Mouse (Mus musculus): ENCODE results near the gene Fcho1. TPM values are rescaled to one million over a fixed set of nuclear protein-coding genes. Genes with fewer than 3 reads are reported as not detected.
"Not testable (repeated sequence)": the region's sequence is repeated elsewhere in the genome, so short reads cannot be mapped to it uniquely, and the experiment has no call there.

Gene Fcho1
- not detected for total RNA-seq (2021)
- long read RNA-seq, experiment 1, result 0 reads
- long read RNA-seq, experiment 2, result 0 reads

GRCm38 (mm10) chr8:71725122-71725924, at the start of gene Fcho1:
Fcho1 (minus strand) TSS chr8:71725716.
- no peak within 1 kb of the TSS for H3K27ac ChIP-seq
- no peak for TF ChIP-seq CTCF (IDR thresholded peaks at IDR 0.05)
- peak within 1 kb of the TSS; percentile 68 for H3K4me3 ChIP-seq
- DNase-seq, result peak; percentile 62
- intact Hi-C loops (cut with DNase I), result no loop called here

GRCm38 (mm10) chr8:71771336-71771735, 45.8 kb upstream of the Fcho1 start:
- intact Hi-C loops (cut with DNase I), result no loop called here
- TF ChIP-seq CTCF (IDR thresholded peaks at IDR 0.05), result no peak
- DNase-seq, result no peak
- Histone ChIP-seq H3K27ac (no peak overlapping the region), H3K4me3 (no peak overlapping the region)

- H3K27ac ChIP-seq, result no peak overlapping the region
- intact Hi-C loops (cut with DNase I), result no loop called here
- no peak overlapping the region for H3K4me3 ChIP-seq
- DNase-seq, result no peak
- TF ChIP-seq CTCF (IDR thresholded peaks at IDR 0.05), result no peak
Observed at GRCm38 (mm10) chr8:71758816-71759215, 33.3 kb upstream of the Fcho1 start.

GRCm38 (mm10) chr8:71752881-71753552, 27.5 kb upstream of the Fcho1 start:
- DNase-seq; H3K4me3 ChIP-seq; H3K27ac ChIP-seq; intact Hi-C loops (cut with DNase I): not testable (repeated sequence)

GRCm38 (mm10) chr8:71752263-71752662, 26.7 kb upstream of the Fcho1 start:
- H3K27ac ChIP-seq; intact Hi-C loops (cut with DNase I); DNase-seq; H3K4me3 ChIP-seq: not testable (repeated sequence)

- H3K27ac ChIP-seq; H3K4me3 ChIP-seq; intact Hi-C loops (cut with DNase I); DNase-seq: not testable (repeated sequence)
- peak; percentile 39 for TF ChIP-seq CTCF (IDR thresholded peaks at IDR 0.05)
Observed at GRCm38 (mm10) chr8:71751337-71751886, 25.9 kb upstream of the Fcho1 start.

GRCm38 (mm10) chr8:71749321-71750075, 24.0 kb upstream of the Fcho1 start:
- DNase-seq; intact Hi-C loops (cut with DNase I); H3K4me3 ChIP-seq: not testable (repeated sequence)

GRCm38 (mm10) chr8:71747082-71747481, 21.6 kb upstream of the Fcho1 start:
- H3K4me3 ChIP-seq; H3K27ac ChIP-seq; DNase-seq; intact Hi-C loops (cut with DNase I): not testable (repeated sequence)

More at GRCm38 (mm10) chr8:71749321-71750075, 24.0 kb upstream of the Fcho1 start:
- not testable (repeated sequence) for H3K27ac ChIP-seq

- TF ChIP-seq CTCF (IDR thresholded peaks at IDR 0.05), result no peak
- intact Hi-C loops (cut with DNase I), result no loop called here
- Histone ChIP-seq H3K27ac (no peak overlapping the region), H3K4me3 (no peak overlapping the region)
- no peak for DNase-seq
Observed at GRCm38 (mm10) chr8:71745322-71745721, 19.8 kb upstream of the Fcho1 start.

- intact Hi-C loops (cut with DNase I), result loop anchor here (5.0 kb wide), 1 partner anchor 475 kb away; no protein-coding TSS in a partner anchor
- Histone ChIP-seq H3K27ac (no peak overlapping the region), H3K4me3 (no peak overlapping the region)
- no peak for TF ChIP-seq CTCF (IDR thresholded peaks at IDR 0.05)
- no peak for DNase-seq
Observed at GRCm38 (mm10) chr8:71742783-71743182, 17.3 kb upstream of the Fcho1 start.

- no peak for DNase-seq
- H3K27ac ChIP-seq, result no peak overlapping the region
- no peak for TF ChIP-seq CTCF (IDR thresholded peaks at IDR 0.05)
- intact Hi-C loops (cut with DNase I), result loop anchor here (5.0 kb wide), 1 partner anchor 474 kb away; no protein-coding TSS in a partner anchor
- peak overlapping the region; percentile 23 for H3K4me3 ChIP-seq
Observed at GRCm38 (mm10) chr8:71741687-71742114, 16.2 kb upstream of the Fcho1 start.

- no peak for DNase-seq
- TF ChIP-seq CTCF (IDR thresholded peaks at IDR 0.05), result no peak
- Histone ChIP-seq H3K4me3 (no peak overlapping the region), H3K27ac (no peak overlapping the region)
- intact Hi-C loops (cut with DNase I), result loop anchor here (5.0 kb wide), 1 partner anchor 474 kb away; no protein-coding TSS in a partner anchor
Observed at GRCm38 (mm10) chr8:71741226-71741625, 15.7 kb upstream of the Fcho1 start.

GRCm38 (mm10) chr8:71738316-71738715, 12.8 kb upstream of the Fcho1 start:
- H3K4me3 ChIP-seq; intact Hi-C loops (cut with DNase I); H3K27ac ChIP-seq; DNase-seq: not testable (repeated sequence)

All from gastrocnemius, adult 2 months (tissue).